Mouse (Mus musculus): ENCODE results near the gene Fam92b. TPM values are rescaled to one million over a fixed set of nuclear protein-coding genes. Genes with fewer than 3 reads are reported as not detected.

Gene Fam92b
- total RNA-seq, 2 experiments from 2014 or later, result 0.45 to 0.58 TPM

DNA sequence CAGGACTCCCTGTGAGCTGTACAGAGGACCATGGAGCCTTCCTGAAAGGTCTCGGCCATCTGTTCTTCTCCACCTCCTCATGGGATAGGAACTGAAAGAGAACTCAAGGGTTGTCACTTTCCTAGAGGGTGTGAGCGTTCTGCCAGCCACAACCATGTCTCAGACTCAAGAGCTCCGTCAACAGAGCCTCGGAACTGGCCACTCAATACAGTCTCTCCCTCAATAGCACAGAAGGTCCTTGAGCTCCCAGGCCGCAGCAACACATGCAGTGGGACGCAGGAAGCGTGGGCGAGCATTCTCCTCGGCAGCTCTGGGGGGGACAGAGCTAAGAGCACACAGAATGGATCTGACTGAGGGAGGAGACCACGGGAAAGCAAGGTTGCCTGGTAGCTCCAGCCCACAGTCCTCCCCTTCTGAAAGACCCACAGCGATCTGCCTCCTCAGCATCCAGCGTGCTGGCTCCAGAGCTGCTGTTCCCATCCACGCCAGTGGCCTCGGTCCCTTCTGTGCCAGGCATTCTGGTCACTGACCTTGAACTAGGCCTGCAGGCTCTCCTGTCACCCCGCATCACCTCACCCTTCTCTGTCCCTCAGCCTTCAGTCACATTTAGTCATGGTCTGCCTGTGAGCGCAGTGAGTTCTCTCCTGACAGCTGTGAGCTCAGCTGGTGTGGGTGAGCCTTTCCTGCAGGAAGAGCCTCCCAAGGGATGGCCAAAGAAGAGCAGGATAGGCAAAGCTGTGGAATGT is 15.4 kb downstream of the Fam92b start:
- DNase-seq (ENCODE audit: low spot score in 2 of 2), result no peak

DNA sequence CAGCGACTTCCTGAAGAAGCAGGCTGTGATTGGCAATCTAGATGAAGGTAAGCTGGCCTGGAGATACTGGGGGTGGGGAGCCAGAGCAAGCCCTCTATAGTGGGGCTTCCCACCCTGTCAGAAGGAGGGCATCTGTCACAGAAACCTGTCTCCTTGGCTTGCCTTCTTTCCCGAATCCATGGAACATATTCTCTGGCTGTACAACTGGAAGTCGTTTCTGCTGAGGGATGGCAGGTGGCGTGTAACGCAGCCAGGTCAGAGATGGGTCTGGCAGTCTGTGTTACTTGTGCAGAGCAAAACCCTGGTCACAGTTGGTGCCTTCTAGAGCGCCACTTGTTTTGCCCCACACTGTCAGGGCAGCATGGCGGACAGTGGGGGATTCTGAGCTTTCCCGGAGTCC is 16.9 kb downstream of the Fam92b start:
- DNase-seq (ENCODE audit: low spot score in 2 of 2), result peak in 1 of 2 experiments; percentile 41

DNA sequence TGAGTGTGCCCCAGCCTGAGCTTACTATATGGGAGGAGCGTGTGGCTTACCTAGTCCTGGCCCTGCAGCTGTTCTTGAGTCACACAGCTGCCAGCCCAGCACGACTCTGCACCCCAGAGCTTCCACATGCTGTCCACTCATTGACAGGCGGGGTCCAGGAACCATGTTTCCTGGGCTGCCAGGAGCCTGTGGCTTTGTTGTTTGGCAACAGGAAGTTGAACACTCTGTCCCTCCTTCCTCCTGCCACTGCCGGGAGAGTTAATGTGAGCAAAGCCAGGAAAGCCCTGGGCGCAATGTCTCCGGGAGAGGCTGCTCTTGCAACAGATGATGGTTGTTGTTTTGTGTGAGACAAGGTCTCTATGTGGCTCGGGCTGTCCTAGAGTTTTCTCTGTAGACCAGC is 24.6 kb downstream of the Fam92b start:
- no peak for DNase-seq (ENCODE audit: low spot score in 2 of 2)

DNA sequence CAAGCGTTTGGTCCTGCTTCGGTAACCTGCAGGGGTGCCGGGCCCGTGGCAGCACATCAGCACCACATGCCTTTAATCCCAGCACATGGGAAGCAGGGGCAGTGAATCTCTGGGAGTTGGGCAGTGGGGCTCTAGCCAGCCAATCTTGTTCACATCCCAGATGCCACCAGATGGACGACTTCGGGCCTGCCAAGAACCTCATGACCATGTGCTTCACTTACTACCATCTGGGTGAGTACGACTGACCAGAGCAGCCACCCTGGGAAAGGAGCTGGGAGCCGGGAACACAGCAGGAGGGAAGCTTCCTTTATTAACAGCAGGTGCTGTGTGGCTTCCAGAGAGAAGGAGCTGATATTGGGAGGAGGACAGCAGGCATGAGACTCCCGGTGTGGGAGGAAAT is 26.1 kb downstream of the Fam92b start:
- no peak for DNase-seq (ENCODE audit: low spot score in 2 of 2)

DNA sequence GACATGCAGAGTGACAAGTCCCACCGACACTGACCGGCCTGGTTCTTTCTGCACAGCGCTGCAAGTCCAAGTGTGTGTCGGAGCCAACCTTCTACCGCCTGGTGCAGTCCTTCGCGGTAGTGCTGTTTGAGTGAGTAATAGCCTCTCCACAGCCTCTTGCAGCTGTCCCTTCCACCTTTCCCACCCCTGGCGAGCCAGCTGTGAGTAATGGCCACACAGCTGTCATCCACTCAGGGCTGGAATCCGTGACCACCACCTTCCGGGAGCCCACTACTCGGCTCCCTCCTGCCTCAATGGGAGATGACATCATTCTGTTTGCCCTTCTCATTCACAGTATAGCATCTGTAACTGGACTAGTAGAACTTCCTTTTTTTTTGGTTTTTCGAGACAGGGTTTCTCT is 27.2 kb downstream of the Fam92b start:
- no peak for DNase-seq (ENCODE audit: low spot score in 2 of 2)

DNA sequence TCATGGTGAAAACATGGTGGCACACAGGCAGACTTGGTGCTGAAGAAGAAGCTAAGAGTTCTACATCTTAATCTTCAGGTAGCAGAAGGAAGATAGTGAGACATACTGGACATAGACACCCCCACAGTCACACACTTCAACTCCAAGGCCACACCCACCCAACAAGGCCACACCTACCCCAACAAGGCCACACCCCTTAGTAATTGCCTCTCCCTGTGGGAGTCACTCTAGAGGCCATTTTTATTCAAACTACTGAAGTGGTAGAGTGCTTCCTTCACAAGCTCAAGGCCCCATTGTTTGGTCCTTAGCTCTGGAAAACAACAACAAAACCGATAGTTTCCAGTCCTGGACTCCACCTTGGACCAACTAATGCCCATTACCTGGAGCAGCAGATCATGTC is 31.2 kb downstream of the Fam92b start:
- no peak for DNase-seq (ENCODE audit: low spot score in 2 of 2)

DNA sequence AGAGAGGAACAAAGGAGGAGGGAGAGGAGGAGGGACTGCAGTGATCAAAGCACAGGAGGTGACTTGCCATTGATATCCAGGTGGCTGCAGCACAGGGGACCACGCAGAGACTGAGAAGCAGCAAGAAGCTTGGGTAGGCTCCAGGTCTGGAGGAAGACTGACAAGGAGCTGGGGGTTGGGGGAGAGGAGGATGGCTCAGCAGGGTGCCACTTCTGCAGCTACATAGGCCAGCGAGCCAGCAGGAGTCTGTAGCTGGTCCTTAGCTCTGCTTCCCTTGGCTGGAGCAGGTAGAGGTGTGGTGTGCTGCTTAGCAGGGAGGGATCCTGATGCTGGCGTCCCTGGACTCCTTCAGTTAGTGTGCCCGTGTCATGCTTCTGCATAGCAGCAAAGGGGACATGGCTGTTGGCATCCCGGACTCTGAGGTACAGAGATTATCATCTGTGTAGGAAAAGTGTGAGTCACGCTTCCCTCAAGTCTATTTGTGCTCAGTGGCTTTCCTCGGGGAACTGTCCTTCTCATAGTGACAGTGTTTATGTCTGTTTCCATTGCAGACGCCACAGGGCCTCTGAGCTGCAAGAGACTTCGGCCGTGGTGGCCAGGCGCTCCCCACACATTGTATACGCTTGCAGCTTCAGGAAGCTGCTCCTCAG is 32.5 kb downstream of the Fam92b start:
- DNase-seq (ENCODE audit: low spot score in 2 of 2), result peak in 1 of 2 experiments; percentile 39

DNA sequence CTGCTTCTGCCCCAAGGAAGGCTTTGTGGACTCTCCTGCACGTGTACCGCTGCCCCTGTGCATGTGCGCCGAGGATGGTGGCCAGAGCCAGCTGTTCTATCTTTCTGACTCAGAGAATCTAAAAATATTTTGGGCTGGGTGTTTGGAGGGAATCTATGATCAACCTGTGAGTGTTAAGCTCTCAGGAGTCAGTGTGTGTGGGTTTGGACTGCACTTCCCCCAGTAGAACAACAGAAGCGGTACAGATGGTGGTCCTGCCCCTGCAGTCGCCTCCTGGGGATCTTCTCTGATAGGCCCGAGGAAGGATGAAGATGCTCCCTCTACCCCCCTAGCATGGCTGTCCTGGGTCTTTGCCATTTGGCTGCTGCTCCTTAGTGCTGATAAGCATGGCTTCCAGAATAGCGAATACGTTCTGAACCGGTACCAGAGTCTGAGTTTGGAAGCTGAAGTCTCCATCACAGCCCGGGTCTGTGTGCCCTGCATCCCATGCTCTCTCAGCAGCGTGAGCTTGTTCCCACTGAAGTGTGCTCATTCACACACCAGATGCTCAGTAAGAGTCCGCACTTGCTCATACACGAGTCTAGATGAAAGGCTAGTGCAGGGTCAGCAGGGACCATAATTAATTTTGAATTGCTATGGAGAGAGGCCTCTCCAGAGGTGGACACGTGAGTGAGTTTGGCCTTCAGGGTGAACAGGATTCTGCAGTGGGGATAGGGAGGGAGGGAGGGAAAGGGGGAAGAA is 33.2 kb downstream of the Fam92b start:
- peak in 1 of 2 experiments; percentile 58 for DNase-seq (ENCODE audit: low spot score in 2 of 2)

DNA sequence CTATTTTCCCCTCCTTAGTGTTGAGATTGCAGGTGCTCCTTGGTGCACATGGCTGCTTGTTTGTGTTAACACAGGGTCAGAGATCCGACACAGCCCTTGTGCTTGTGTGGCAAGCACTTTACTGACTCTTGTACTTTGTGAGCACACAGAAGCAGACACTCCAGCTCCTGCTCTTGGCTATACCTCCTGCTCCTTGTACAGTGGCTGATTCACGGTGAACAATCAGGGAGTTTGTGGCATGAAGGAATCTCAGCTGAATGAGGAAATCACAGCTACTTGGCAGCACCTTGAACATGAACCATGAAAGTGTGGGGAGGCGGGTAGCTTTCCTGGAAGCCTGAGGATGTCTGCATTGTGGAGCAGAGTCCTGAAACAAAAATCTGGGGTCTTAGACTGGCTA is 36.5 kb downstream of the Fam92b start:
- no peak for DNase-seq (ENCODE audit: low spot score in 2 of 2)

DNA sequence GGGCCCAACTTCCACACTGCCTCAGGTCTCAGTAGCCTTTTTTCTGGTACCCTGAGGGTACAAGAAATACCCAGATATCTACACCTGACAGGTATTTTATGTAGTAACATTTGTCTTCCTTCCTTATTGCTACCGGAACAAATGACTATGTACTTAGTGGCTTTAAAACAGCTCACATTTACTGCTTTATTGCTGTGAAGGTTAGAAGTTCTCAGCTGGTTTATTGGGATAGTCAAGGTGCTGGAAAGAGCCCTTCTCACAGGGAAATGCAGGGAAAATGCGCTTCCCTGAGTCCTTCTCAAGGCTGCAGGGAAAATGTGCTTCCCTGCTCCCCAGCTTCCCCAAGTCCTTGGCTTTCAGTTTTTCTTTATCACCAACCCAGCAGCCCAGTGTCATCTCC is 38.3 kb downstream of the Fam92b start:
- DNase-seq (ENCODE audit: low spot score in 2 of 2), result no peak

DNA sequence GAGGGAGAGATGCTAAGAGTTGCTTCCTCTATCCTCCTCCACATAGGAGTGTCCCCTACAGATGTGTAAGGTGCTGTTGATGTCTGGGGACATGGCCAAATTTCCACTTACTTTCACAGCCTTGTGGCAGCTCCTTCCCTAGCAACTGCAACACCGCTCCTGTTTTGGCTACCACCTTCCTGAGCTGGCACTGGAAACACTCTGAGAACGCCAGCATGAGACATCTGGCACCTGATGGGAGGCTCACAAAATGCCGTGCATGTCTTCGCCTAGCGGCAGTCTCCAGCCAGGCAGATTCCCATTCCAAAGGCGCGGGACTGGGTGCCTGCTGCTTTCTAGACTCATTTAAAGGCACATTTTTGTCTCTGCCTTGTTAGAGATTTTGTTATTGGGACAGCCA is 40.6 kb downstream of the Fam92b start:
- peak; percentile 56 to 65 for DNase-seq (ENCODE audit: low spot score in 2 of 2)

DNA sequence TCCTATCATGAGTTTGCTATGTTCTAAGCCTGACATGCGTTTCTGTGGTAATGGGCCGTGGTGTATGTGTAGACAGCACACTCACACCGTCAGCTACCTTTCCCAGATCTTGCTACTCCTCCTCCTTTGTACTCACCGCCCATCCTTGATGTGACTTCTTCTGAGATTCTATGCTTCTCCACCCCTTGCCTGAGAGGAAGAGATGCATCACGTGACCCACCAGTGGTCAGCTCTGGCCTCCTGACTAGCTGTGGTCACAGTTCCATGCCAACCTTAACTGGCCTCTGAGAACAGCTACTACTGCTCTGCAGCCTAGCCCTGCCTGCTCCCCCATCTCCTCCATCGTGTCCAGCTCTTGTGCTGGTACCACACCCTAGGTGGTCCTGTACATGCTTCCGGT is 41.6 kb downstream of the Fam92b start:
- DNase-seq (ENCODE audit: low spot score in 2 of 2), result no peak

DNA sequence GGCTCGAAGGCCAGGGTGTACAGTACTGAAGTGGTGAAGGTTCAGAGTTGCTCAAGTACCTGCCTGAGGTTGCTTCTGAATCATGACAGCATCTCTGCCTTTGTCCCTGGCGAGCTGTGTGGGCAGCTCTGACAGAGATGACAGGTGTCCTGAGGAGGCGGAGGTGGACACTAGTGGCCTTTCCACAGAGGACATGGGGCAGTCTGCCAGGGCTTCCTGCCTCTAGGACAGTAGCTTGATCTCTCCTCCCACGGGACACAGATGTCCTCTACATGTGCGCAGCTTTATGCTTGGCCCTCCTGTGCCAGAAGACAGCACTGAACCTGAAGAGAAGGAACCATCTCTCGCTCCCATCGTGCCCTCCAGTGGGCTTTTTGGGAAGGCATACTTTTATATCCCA is 44.1 kb downstream of the Fam92b start:
- no peak for DNase-seq (ENCODE audit: low spot score in 2 of 2)

DNA sequence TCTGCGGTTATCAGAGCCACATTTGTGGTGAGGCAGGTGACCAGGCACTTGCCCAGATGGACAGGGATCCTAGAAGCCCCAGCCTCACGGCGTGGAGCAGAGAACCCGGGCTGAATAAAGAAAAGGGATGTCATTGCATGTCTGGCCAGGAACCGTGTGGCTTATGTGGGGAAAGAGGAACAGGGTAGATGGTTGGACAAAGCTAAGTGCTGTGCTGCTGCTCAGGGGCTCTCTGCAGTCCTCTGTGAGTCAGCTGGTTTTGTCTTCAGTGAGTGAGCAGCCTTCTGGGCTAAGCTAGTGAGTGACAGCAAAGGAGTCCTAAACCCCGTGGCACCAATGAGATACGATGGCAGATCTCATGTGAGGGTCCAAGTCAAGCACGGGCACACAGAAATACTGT is 46.1 kb downstream of the Fam92b start:
- DNase-seq (ENCODE audit: low spot score in 2 of 2), result no peak

DNA sequence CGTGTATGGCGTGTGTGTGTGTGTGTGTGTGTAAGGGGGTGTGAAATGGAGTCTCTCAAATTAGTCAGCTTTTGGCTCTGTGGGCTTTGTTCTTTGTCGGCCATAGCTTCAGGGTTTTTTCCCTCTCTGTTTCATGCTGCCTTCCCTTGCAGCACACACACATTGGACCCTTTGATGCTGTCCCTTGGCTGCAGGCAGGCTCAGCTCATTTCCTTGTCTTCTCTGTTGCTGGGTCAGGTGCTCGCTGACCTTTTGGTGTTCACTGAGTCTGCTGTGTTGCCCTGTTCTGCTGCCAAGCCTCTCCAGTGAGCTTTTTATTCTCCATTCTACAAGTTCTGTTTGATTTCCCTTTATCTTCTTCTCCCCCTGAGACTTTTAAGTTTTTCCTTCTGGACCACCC is 47.7 kb downstream of the Fam92b start:
- DNase-seq (ENCODE audit: low spot score in 2 of 2), result no peak

DNA sequence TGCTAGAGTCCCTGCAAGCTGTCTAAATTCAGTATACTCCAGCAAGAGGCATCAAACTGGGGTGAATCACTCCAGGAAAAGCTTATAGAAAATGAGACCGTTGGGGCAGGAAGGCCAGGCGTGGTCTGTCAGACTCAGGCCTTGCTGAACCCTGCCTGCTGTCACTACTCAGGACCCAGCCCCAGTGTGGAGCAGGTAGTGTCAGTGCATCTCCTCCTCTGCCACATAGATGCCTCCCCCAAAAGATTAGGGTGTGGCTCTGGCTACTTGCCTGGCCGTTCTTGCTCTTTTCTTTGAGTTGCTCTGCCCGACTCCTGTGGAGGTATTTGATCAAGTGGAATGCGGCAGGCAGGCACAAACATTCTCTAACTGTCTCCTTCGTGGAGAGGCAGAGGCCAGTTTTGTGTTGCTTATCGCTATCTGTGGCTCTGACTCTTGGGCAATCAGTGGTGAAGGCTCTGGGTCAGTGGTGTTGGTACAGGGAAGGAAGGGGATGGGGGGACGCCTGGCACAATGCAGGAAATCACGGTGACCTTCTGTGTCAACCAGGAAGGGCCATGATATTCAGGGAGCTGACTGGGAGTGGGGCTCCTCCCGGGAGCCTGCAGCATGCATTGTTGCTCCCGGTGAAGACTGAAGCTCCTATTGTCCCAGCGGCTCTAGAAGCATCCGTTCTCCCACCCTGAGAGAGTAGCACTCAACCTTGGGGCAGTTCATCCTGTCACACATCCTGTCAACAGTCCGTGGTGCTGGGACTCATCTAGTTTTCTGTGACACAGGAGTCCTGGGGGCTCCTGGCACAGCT is 50.7 kb downstream of the Fam92b start:
- no peak for DNase-seq (ENCODE audit: low spot score in 2 of 2)

DNA sequence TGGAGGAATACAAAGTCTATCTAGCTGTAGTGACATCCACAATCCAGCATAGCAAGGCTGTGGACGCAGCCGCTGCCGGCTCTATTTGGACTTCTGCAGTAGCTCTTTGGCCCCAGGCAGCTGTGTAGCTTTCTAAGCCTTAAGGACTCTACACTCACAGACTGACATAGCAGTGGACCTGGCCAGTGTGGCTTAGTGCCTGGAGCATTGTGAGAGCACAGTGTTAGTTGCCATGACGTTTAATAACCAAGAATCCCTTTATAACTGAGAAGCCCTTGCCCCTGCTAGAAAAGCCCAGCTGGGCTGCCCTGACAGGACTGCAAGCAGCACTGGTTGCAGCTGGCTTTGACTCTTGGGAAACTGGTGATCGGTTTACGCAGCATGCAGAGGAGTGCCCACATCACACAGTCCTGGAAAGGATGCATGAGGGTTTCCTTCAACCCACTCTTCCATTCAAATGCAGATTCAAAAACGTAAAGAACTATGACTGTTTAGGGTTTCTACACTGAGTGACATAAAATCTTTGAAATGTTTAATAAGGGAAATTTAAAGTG is 52.4 kb downstream of the Fam92b start:
- DNase-seq (ENCODE audit: low spot score in 2 of 2), result no peak

DNA sequence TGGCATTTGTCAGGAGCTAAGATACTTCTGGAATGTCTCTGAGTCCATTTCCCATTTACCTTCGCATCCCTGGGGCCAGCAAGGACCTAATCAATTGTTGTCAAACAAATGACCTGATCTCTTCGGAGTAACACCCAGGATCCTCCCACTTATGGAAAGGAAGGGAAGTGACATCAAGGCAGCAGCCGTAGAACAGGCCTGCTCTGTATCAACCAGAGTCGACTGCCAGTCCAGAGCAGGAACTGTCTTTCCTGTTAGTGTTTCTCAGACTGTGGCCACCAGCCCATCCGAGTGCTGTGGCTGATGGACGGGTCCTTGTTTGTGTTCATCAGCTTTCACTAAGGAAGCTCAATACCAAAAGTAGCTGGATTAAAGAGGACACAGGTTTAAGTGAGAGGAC is 53.0 kb downstream of the Fam92b start:
- DNase-seq (ENCODE audit: low spot score in 2 of 2), result no peak

DNA sequence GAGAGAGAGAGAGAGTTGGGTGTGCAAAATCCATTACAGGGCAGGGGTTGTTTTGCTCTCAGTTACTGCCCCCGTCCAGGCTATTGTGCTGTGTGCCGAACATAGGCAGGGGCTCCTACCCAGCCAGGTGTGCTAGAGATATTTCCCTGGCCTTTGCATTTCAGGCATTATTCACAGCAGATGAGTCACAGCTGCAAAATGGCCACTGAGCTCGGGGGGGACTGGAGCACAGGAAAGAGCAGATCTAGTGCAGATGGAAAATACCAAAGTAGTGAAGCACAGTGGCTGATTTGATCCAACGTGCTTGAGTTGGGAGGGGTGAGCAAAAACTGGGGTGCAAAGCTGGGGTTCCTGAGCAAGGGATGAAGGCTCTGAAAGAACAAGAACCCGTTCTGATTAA is 56.3 kb downstream of the Fam92b start:
- no peak for DNase-seq (ENCODE audit: low spot score in 2 of 2)

DNA sequence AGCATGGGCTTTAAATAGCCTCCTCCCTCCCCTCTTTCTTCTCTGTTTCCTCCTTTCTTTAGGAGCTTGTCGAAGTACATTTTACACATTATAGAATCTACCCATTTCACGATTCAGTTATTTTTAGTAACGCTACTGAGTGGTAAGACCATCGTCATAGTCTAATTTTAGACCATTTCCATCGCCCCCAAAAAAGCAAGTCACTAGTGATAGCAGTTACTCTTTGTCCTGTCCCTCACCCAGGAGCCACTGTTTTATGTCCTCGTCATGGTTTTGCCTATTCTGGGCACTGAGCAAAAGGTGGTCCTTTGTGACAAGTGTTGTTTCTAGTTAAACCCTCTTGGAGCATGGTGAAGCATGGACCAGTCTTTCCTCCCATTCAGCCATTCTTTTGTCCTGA is 57.3 kb downstream of the Fam92b start:
- no peak for DNase-seq (ENCODE audit: low spot score in 2 of 2)

DNA sequence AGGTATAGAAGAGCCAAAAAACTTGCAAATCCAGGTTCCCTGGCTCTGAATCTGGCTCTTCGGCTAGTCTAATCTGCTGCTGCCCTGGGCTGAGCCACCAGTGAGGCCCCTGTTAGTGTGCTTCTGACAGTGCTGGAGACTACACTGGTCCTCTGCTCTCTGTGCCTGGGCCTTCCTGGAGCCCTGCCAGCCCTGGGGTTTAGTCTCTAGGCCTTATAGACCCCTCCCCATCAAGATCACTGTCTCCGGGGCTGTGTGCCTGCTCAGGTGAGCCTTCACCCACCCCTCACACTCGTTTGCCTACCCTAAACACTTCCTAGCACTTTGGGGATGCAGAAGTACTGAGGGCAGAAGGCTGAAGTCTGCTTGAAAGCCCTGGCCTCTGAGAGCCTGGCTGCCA is 57.8 kb downstream of the Fam92b start:
- no peak for DNase-seq (ENCODE audit: low spot score in 2 of 2)
